Mouse (Mus musculus) frontal cortex, postnatal 36 days (tissue): ENCODE results near the gene H2-Ob.
"Not testable (repeated sequence)": the region's sequence is repeated elsewhere in the genome, so short reads cannot be mapped to it uniquely, and the experiment has no call there.

ENCODE experiments used
- DNase-seq, 2 experiments: peaks; one replicate each; pipeline ENCODE4 v3.0.0; 2022; ENCODE audit warnings: low spot score in 2 of 2

H2-Ob gene

DNA sequence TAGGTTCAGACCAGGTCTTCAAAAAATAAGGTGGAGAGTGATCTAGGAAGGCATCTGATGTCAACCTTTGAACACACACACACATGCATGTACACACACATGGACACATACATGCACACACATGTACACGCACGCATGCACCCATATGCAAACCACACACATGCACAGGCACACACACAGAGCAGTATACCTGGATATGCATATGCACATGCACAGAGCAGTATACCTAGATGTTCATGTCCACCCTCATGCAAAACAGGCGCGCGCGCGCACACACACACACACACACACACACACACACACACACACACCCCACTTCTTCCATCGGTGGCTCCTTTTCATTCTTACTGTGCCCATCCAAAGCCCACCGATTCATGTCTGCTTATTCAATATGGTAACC, 30.8 kb upstream of the H2-Ob start:
- DNase-seq = no peak

DNA sequence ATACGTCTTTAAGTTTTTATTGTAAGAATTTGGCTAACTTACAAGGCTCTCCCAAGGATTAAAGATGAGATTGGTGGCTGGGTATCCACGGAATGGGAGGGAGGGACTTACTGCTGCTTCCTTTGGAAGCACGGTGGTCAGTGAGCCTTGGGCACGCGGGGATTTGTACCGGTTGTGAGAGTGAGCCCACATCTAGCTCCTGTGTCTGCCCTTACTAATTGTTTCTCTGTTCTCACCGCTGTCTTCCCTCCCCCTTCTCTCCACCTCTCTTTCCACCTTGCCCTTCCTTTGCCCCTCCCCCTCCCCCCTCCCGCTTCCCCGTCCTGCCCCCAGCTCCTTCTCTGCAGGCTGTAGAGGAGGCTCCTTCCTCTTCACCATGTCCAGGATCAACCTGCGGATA, 30.3 kb upstream of the H2-Ob start:
- DNase-seq = no peak

DNA sequence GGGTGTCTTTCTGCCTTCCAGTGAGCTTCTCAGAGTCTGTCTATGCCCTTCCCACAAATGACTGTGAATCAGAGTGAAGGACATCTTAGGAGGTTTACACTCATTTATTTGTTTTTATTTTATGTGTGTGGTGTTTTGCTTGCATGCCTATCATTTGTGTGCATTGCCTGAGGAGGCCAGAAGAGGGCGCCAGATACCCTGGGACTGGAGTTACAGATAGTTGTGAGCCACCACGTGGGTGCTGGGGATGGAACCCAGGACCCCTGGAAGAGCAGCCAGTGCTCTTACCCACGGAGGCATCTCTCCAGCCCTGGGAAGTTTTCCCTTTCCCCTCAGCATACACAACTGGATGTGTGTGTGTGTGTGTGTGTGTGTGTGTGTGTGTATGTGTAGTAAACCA, 29.0 kb upstream of the H2-Ob start:
- DNase-seq = no peak

- DNase-seq = no peak
These were observed 28.1 kb upstream of the H2-Ob start for GRCm38 (mm10) chr17:34210599-34210998.

DNA sequence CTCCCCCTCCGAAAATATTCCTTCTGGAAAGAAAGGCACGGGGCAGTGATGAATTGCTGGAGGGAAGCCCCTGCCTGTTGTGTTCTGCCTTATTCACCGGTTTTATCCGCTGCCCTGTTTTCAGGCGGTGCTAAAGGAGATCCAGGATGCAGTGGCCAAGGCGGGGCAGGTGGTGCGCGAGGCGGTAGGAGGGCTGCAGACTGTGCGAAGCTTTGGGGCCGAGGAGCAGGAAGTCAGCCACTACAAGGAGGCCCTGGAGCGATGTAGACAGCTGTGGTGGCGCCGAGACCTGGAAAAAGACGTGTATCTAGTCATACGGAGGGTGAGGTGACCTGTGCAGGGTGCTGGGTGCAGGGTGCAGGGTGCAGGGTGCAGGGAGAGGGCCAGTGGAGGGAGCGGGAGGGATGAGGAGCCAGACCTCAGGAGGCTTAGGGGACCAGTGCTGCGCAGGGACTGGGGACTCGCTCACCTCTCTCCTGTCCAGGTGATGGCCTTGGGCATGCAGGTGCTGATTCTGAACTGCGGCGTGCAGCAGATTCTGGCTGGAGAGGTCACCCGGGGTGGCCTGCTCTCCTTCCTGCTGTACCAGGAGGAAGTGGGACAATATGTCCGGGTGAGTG, 26.8 kb upstream of the H2-Ob start:
- DNase-seq = no peak

DNA sequence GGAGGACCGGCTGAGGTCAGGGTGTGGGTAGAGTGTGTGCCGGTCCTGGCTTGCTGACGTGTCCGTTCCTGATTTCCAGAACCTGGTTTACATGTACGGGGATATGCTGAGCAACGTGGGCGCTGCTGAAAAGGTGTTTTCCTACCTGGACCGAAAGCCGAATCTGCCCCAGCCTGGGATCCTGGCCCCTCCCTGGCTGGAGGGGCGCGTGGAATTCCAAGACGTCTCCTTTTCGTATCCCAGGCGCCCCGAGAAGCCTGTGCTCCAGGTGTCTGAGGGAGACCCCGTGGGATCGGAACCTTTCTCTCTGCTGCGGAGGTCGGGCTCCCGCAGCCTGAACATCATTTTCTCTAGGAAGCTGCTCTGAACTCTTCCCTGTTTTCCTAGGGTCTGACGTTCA, 24.8 kb upstream of the H2-Ob start:
- DNase-seq = no peak

GRCm38 (mm10) chr17:34215176-34215575, 23.5 kb upstream of the H2-Ob start:
- DNase-seq = no peak

GRCm38 (mm10) chr17:34217216-34217928, 21.3 kb upstream of the H2-Ob start:
- no peak for DNase-seq

DNA sequence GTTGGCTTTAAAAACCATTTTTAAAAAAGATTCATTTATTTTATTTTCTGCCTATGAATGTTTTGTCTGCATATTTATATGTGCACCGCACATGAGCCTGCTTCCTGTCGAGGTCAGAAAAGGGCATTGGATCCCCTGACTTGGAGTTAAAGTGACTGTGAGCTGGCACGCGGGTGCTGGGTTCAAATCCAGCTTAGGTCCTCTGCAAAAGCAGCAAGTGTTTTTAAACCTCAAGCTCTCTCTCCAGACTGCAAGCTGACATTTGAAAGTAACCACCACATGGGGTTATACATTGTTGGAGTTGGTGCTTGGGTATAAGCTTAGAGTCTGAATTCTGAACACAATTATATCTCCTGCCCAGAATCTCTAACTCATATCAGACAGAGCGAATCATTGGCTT, 20.7 kb upstream of the H2-Ob start:
- no peak for DNase-seq

DNA sequence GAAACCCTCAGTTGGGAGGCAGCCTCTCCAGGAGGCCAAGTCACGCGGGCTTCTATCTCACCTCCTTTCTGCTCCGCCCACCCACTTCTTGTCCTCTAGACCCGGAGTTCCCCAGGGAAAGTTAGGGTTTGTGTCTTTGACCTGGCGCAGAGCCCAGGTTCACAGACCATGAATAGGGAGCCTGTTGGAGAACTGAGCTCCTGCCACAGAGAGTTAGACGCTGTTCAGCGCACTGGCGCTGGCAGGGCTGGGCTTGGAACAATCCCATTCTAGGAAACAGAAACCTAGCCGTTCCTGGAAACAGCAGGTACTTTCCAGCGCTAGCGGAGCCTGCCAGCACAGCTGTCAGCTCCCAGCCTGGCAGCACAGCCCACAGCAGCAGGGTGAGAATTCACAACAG, 20.0 kb upstream of the H2-Ob start:
- DNase-seq = peak in 1 of 2 experiments; percentile 36

- DNase-seq = not testable (repeated sequence)
These were observed 19.6 kb upstream of the H2-Ob start for GRCm38 (mm10) chr17:34219096-34219495.

GRCm38 (mm10) chr17:34219801-34220200, 18.9 kb upstream of the H2-Ob start:
- peak in 1 of 2 experiments; percentile 37 for DNase-seq

DNA sequence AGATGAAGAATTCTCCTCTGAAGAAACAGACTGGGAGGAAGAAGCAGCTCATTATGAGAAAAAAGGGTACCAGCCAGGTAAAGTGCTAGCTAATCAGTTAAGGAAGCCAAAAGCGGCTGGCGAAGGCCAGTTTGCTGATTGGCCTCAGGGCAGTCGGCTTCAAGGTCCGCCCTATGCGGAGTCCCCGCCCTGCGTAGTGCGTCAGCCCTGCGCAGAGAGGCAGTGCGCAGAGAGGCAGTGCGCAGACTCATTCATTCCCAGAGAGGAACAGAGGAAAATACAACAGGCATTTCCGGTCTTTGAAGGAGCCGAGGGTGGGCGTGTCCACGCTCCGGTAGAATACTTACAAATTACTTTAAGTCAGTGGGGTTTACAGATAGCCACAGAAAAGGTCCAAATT, 18.3 kb upstream of the H2-Ob start:
- DNase-seq = not testable (repeated sequence)

- no peak for DNase-seq
These were observed 13.9 kb upstream of the H2-Ob start for GRCm38 (mm10) chr17:34224816-34225215.

- DNase-seq = no peak
These were observed 13.3 kb upstream of the H2-Ob start for GRCm38 (mm10) chr17:34225426-34225825.

DNA sequence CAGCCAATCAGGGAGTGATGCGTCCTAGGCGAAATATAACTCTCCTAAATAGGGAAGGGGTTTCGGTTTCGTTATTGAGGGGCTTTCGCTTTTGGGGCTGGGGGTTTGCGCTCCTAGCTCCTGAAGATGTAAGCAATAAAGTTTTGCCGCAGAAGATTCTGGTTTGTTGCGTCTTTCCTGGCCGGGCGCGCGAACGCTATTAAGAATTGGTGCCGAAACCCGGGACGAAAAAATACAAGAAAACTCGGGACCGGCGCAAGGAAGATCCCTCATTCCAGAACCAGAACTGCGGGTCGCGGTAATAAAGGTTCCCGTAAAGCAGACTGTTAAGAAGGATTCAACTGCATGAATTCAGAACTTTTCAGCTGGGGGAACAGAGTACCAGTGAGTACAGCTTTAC, 12.8 kb upstream of the H2-Ob start:
- DNase-seq = not testable (repeated sequence)

GRCm38 (mm10) chr17:34230971-34231370, 7.7 kb upstream of the H2-Ob start:
- not testable (repeated sequence) for DNase-seq

DNA sequence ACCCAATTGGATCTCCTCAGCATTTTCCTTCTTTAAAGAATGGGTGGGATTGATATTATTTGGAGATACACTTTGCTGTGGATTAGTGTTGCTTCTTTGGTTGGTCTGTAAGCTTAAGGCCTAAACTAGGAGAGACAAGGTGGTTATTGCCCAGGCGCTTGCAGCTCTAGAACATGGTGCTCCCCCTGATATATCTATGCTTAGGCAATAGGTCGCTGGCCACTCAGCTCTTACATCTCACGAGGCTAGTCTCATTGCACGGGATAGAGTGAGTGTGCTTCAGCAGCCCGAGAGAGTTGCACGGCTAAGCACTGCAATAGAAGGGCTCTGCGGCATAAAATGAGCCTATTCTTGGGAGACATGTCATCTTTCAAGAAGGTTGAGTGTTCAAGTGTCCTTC, 6.7 kb upstream of the H2-Ob start:
- DNase-seq = not testable (repeated sequence)

DNA sequence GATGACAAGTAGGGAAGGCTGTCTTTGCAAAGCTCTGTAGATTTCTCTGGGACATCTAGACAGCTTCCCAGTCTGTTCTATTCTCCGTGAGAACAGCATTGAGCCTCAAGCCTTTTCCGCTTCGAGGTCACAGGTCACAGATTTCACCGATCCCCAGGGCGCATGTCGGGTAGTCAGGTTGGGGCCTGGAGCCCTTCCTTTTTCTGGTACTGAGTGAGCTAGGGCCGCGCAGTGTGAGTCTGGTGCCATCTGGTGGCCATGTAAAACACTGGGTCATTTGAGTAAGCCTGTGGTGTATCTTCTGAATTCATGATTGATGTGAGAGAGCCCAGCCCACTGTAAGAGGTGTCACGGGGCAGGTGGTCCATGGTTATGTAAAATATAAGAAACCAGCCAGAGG, 3.8 kb upstream of the H2-Ob start:
- peak; percentile 60 to 67 for DNase-seq

DNA sequence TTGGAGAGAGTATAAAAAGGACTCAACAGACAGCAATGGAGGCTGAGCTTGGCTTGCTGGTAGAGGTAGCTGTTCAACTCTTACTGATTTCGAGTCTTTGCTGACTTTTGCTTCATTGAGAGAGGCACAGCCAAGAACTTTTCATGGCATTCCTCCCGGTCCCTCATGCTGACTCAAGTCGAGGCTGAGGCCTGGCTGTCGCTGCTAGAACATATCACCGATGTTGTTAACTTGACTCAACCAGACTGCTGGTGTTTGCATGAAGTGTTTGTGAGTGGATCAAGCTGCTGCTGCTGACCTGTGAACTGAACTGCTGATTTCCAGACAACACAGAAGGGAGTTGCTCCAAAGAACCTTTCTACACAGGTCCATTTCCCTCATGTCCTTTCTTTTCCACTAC, 2.0 kb upstream of the H2-Ob start:
- DNase-seq = no peak

- DNase-seq = no peak
These were observed 962 bp upstream of the H2-Ob start for GRCm38 (mm10) chr17:34237741-34238140.

- no peak for DNase-seq
These were observed 918 bp downstream of the H2-Ob start for GRCm38 (mm10) chr17:34239601-34240041.

GRCm38 (mm10) chr17:34240366-34240765, 1.7 kb downstream of the H2-Ob start:
- DNase-seq = no peak

DNA sequence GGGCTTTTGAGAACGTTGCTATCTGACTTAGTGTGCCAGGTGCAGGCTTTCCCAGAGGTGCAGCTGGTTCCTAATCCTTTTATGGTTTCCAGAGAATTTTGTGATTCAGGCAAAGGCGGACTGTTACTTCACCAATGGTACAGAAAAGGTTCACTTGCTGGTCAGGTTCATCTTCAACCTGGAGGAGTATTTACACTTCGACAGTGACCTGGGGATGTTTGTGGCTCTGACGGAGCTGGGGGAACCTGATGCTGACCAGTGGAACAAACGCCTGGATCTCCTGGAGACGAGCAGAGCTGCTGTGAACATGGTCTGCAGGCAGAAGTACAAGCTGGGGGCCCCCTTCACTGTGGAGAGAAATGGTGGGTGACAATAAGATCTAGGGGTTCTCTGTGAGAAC, 2.2 kb downstream of the H2-Ob start:
- DNase-seq = no peak
